Mouse (Mus musculus) heart, postnatal 0 days (tissue): ENCODE results near the gene Mlx. TPM values are rescaled to one million over a fixed set of nuclear protein-coding genes. Genes with fewer than 3 reads are reported as not detected.

Experiments
- ATAC-seq: fragments of 200-750 bp; cut with Nextera tagmentation; 2 replicates; pipeline ENCODE4 v1.8.0; 2017; ENCODE audit warnings: low read depth, moderate number of reproducible peaks, moderate library complexity; ENCODE audit not compliant: insufficient read depth
- DNase-seq: peaks from one replicate; pipeline ENCODE4 v3.0.0-alpha.2; 2016; ENCODE audit warnings: low spot score
- H3K27ac ChIP-seq: fragments of 300-500 bp; sonication (generic); 2 replicates; pipeline ENCODE4 v1.5.1; 2014; ENCODE audit warnings: low read depth, mild to moderate bottlenecking
- H3K27me3 ChIP-seq: fragments of 300-500 bp; sonication (generic); 2 replicates; pipeline ENCODE4 v1.6.1; 2014; ENCODE audit warnings: low read length, mixed read lengths; ENCODE audit not compliant: control insufficient read depth, insufficient read depth
- H3K36me3 ChIP-seq: fragments of 300-500 bp; sonication (generic); replicated peaks from 2 replicates; pipeline ENCODE4 v1.6.1; 2014; ENCODE audit warnings: low read length, mixed read lengths; ENCODE audit not compliant: control insufficient read depth, insufficient read depth
- H3K4me1 ChIP-seq: fragments of 300-500 bp; sonication (generic); 2 replicates; pipeline ENCODE4 v1.6.1; 2014; ENCODE audit warnings: antibody characterized with exemption; ENCODE audit not compliant: control insufficient read depth, insufficient read depth
- H3K4me2 ChIP-seq: fragments of 300-500 bp; sonication (generic); 2 replicates; pipeline ENCODE4 v1.6.1; 2014; ENCODE audit warnings: low read depth, mild to moderate bottlenecking, low read length, moderate library complexity
- H3K4me3 ChIP-seq: fragments of 300-500 bp; sonication (generic); 2 replicates; pipeline ENCODE4 v1.5.1; 2014; ENCODE audit warnings: low read depth, low read length
- H3K9ac ChIP-seq: fragments of 300-500 bp; sonication (generic); replicated peaks from 2 replicates; pipeline ENCODE4 v1.6.1; 2014; ENCODE audit warnings: low read depth, low read length, mixed read lengths
- H3K9me3 ChIP-seq: fragments of 300-500 bp; sonication (generic); replicated peaks from 2 replicates; pipeline ENCODE4 v1.6.1; 2016; ENCODE audit warnings: low read length; ENCODE audit not compliant: control insufficient read depth
- CTCF ChIP-seq: IDR thresholded peaks from 2 replicates; pipeline ENCODE4 v1.5.1; 2016; ENCODE audit warnings: antibody characterized with exemption, control low read depth, low read depth
- EP300 ChIP-seq: IDR thresholded peaks from 2 replicates; pipeline ENCODE4 v1.6.1; 2016; ENCODE audit warnings: antibody characterized with exemption, low read depth
- WGBS: fragments of 180-500 bp; shearing (Covaris S2); extraction: QIAGEN DNeasy Blood & Tissue Kit; methylation state at CpG from one replicate; pipeline ENCODE4 v1.1.7; 2014; 5-methylcytosine and 5-hydroxymethylcytosine counted together
- polyA plus RNA-seq: library from polyadenylated mRNA; unstranded; fragments of >200 nt; fragmentation: Nextera tagmentation; extraction: Ambion mirVana; gene quantifications from 2 replicates; pipeline ENCODE4 v1.2.1, GENCODE M21; 2015
- total RNA-seq: library from RNA; depleted of rRNA; stranded (reverse); fragments of >200 nt; gene quantifications from 2 replicates; pipeline ENCODE4 v1.2.3, GENCODE M21; 2014; ENCODE audit warnings: low replicate concordance

Gene Mlx
- total and polyA plus RNA-seq, 2 experiments from 2014 or later, result 21.8 to 26.7 TPM

GRCm38 (mm10) chr11:101056885-101057284 lies 30.2 kb upstream of the Mlx start:
- Histone ChIP-seq H3K9me3 (no peaks in the 10 kb centered on the region), H3K27me3 (no peaks in the 10 kb centered on the region), H3K4me3 (no peak overlapping the region), H3K4me2 (no peak overlapping the region), H3K27ac (peak overlapping the region; percentile 83), H3K4me1 (peaks cover 52% of the 10 kb centered on the region), H3K36me3 (peaks cover 25% of the 10 kb centered on the region; the same call in 1 of the 2 replicates), H3K9ac (no peak overlapping the region)
- peak; percentile 88 for DNase-seq
- peak; percentile 56 for ATAC-seq
- TF ChIP-seq EP300 (no peak), CTCF (no peak)
- WGBS, result 19% methylated on average over 8 of the region's 8 CpGs

- Histone ChIP-seq H3K9me3 (no peaks in the 10 kb centered on the region), H3K36me3 (peaks cover 25% of the 10 kb centered on the region; the same call in 1 of the 2 replicates), H3K27ac (peak overlapping the region; percentile 93), H3K27me3 (no peaks in the 10 kb centered on the region), H3K4me2 (no peak overlapping the region), H3K4me3 (no peak overlapping the region), H3K4me1 (peaks cover 62% of the 10 kb centered on the region), H3K9ac (no peak overlapping the region)
- peak; percentile 78 for TF ChIP-seq CTCF
- TF ChIP-seq EP300, result no peak
- 23% methylated on average over 5 of the region's 5 CpGs for WGBS
- DNase-seq (peak; percentile 76), ATAC-seq (0 out of 2 replicates have a peak, but pooled peaks have one; percentile 12)
Observed at GRCm38 (mm10) chr11:101057860-101058259, 29.2 kb upstream of the Mlx start.

DNA sequence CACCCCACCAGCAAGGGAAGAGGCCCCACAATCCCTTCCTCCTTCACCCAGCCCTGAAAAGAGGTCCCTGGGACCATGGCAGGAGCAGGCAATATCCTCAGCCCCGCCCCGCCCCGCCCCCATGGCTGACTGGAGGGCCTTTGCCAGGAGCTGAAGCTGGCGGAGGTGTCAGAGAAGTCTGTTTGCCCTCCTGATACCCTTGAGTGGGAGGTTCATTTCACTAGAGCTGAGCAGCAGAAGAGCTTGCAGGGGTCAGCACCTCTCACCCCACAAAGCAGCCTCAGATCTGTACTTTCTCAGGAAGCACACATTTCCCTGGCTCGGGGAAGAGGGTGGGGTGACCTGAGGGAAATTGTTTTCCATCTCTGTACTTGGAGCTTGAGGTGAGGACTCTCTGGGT lies 28.4 kb upstream of the Mlx start:
- Histone ChIP-seq H3K9ac (no peak overlapping the region), H3K36me3 (peaks cover 24% of the 10 kb centered on the region; the same call in 1 of the 2 replicates), H3K27ac (peak overlapping the region; percentile 93), H3K4me1 (peaks cover 70% of the 10 kb centered on the region), H3K27me3 (no peaks in the 10 kb centered on the region), H3K9me3 (no peaks in the 10 kb centered on the region), H3K4me3 (no peak overlapping the region), H3K4me2 (no peak overlapping the region)
- peak; percentile 29 for ATAC-seq
- DNase-seq, result peak; percentile 81
- 25% methylated on average over 3 of the region's 5 CpGs for WGBS
- TF ChIP-seq CTCF, result no peak
- peak; percentile 80 for TF ChIP-seq EP300

DNA sequence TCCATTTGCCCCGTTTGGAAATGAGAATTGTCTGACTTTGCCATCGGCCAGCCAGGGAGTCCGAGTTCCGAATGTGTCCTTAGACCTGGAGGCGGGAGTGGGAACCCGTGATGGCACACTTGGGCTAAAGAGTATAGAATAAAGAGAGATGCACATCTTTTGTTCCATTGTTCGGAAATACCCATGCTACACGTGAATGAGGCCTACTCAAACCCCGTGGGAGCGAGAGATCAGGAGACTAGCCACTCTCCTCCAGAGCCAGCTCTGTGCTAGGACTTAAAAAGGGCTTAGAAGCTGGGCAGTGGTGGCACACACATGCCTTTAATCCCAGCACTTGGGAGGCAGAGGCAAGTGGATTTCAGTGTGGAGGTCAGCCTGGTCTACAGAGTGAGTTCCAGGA lies 27.6 kb upstream of the Mlx start:
- Histone ChIP-seq H3K27ac (peak overlapping the region; percentile 93), H3K9me3 (no peaks in the 10 kb centered on the region), H3K36me3 (peaks cover 19% of the 10 kb centered on the region; the same call in 1 of the 2 replicates), H3K4me2 (no peak overlapping the region), H3K9ac (no peak overlapping the region), H3K27me3 (no peaks in the 10 kb centered on the region), H3K4me1 (peaks cover 72% of the 10 kb centered on the region), H3K4me3 (no peak overlapping the region)
- ATAC-seq (no peak), DNase-seq (no peak)
- 73% methylated on average over 10 of the region's 10 CpGs for WGBS
- no peak for TF ChIP-seq EP300
- TF ChIP-seq CTCF, result no peak

GRCm38 (mm10) chr11:101060126-101060525 lies 27.0 kb upstream of the Mlx start:
- DNase-seq (peak; percentile 87), ATAC-seq (peak; percentile 21)
- 4% methylated on average over 8 of the region's 8 CpGs for WGBS
- H3K4me1 ChIP-seq, result peaks cover 79% of the 10 kb centered on the region
- peak overlapping the region; percentile 24; the same call in 1 of the 2 replicates for H3K9ac ChIP-seq
- no peak overlapping the region for H3K4me3 ChIP-seq
- H3K4me2 ChIP-seq, result no peak overlapping the region
- peak overlapping the region; percentile 93 for H3K27ac ChIP-seq
- TF ChIP-seq CTCF, result 0 out of 2 replicates have a peak, but pooled peaks have one; percentile 3
- 0 out of 2 replicates have a peak, but pooled peaks have one; percentile 63 for TF ChIP-seq EP300
- no peaks in the 10 kb centered on the region for H3K27me3 ChIP-seq
- H3K9me3 ChIP-seq, result no peaks in the 10 kb centered on the region
- H3K36me3 ChIP-seq, result peaks cover 14% of the 10 kb centered on the region; the same call in 1 of the 2 replicates

- Histone ChIP-seq H3K4me1 (peaks cover 79% of the 10 kb centered on the region), H3K4me2 (no peak overlapping the region), H3K9me3 (no peaks in the 10 kb centered on the region), H3K4me3 (no peak overlapping the region), H3K27me3 (no peaks in the 10 kb centered on the region), H3K36me3 (peaks cover 6% of the 10 kb centered on the region; the same call in 1 of the 2 replicates), H3K27ac (peak overlapping the region; percentile 93), H3K9ac (no peak overlapping the region; the same call in 1 of the 2 replicates)
- ATAC-seq, result no peak
- DNase-seq, result no peak
- WGBS, result 79% methylated on average over 5 of the region's 5 CpGs
- no peak for TF ChIP-seq CTCF
- TF ChIP-seq EP300, result no peak
Observed at GRCm38 (mm10) chr11:101061049-101061448, 26.0 kb upstream of the Mlx start.
